Mouse (Mus musculus) layer of hippocampus, postnatal 14 days (tissue): ENCODE data around the gene Slc18a3. TPM values are rescaled to one million over a fixed set of nuclear protein-coding genes. Genes with fewer than 3 reads are reported as not detected.

Experiments
- DNase-seq, 2 experiments: peaks; one replicate each; pipeline ENCODE4 v3.0.0; 2021 to 2022; ENCODE audit warnings: low spot score in 2 of 2, mixed read lengths in 1 of 2
- long read RNA-seq, 2 experiments: library from polyadenylated mRNA; stranded (forward); transcript quantifications; one replicate each; pipeline ENCODE4 v2.0.0; 2021
- total RNA-seq, 2 experiments: library from RNA; stranded (reverse); gene quantifications; 2 replicates each; pipeline ENCODE4 v1.2.3; 2021

The Slc18a3 gene
- under 1 TPM in 1 of 2 experiments, not detected in 1; 0.21 TPM for total RNA-seq
- long read RNA-seq, experiment 1 = 0 reads
- long read RNA-seq, experiment 2 = 0 reads

- DNase-seq = no peak
Observed at GRCm38 (mm10) chr14:32464601-32465505, at the start of gene Slc18a3. Gene Slc18a3, minus strand, starts transcription at chr14:32464850.

- DNase-seq = peak; percentile 95
Observed at GRCm38 (mm10) chr14:32513336-32514032, 48.8 kb upstream of the Slc18a3 start, which contains the start of gene Ercc6. Gene Ercc6, plus strand, starts transcription at chr14:32513521.

GRCm38 (mm10) chr14:32512912-32513311 is 48.3 kb upstream of the Slc18a3 start:
- DNase-seq = no peak

- DNase-seq = no peak
Observed at GRCm38 (mm10) chr14:32509443-32509961, 44.9 kb upstream of the Slc18a3 start.

GRCm38 (mm10) chr14:32508105-32508835 is 43.6 kb upstream of the Slc18a3 start:
- DNase-seq = no peak

GRCm38 (mm10) chr14:32507216-32507615 is 42.6 kb upstream of the Slc18a3 start:
- DNase-seq = no peak

GRCm38 (mm10) chr14:32506329-32506728 is 41.7 kb upstream of the Slc18a3 start:
- no peak for DNase-seq

GRCm38 (mm10) chr14:32503897-32504296 is 39.2 kb upstream of the Slc18a3 start:
- DNase-seq = no peak

- DNase-seq = no peak
Observed at GRCm38 (mm10) chr14:32502764-32503688, 38.4 kb upstream of the Slc18a3 start.

GRCm38 (mm10) chr14:32501303-32501702 is 36.7 kb upstream of the Slc18a3 start:
- no peak for DNase-seq

- DNase-seq = no peak
Observed at GRCm38 (mm10) chr14:32496115-32496850, 31.6 kb upstream of the Slc18a3 start.

- no peak for DNase-seq
Observed at GRCm38 (mm10) chr14:32492521-32492920, 27.9 kb upstream of the Slc18a3 start.

GRCm38 (mm10) chr14:32482061-32482460 is 17.4 kb upstream of the Slc18a3 start:
- peak in 1 of 2 experiments; percentile 24 for DNase-seq

- no peak for DNase-seq
Observed at GRCm38 (mm10) chr14:32477581-32477980, 12.9 kb upstream of the Slc18a3 start.

GRCm38 (mm10) chr14:32476559-32476958 is 11.9 kb upstream of the Slc18a3 start:
- no peak for DNase-seq

- peak; percentile 47 to 81 for DNase-seq
Observed at GRCm38 (mm10) chr14:32472996-32473395, 8.3 kb upstream of the Slc18a3 start.

GRCm38 (mm10) chr14:32467606-32468005 is 3.0 kb upstream of the Slc18a3 start:
- no peak for DNase-seq

GRCm38 (mm10) chr14:32465889-32466288 is 1.2 kb upstream of the Slc18a3 start, which contains the start of gene Chat:
Gene Chat, minus strand, starts transcription at chr14:32465989.
- no peak for DNase-seq

GRCm38 (mm10) chr14:32465506-32465870 is 838 bp upstream of the Slc18a3 start:
- no peak for DNase-seq
